Mouse (Mus musculus) left cerebral cortex, adult 8-10 months (tissue): Measurements from ENCODE around the gene Pigl. TPM values are rescaled to one million over a fixed set of nuclear protein-coding genes. Genes with fewer than 3 reads are reported as not detected.
"Not testable (repeated sequence)": the region's sequence is repeated elsewhere in the genome, so short reads cannot be mapped to it uniquely, and the experiment has no call there.

Experiments
- DNase-seq, 2 experiments: peaks; one replicate each; pipeline ENCODE4 v3.0.0; 2022; ENCODE audit warnings: low spot score in 2 of 2
- total RNA-seq, 4 experiments: library from RNA; stranded (reverse); gene quantifications; 2 replicates each; pipeline ENCODE4 v1.2.4; 2022

The Pigl gene
- 1 to 10 TPM; 4.7 to 6.6 (median 5.9) TPM for total RNA-seq

DNA sequence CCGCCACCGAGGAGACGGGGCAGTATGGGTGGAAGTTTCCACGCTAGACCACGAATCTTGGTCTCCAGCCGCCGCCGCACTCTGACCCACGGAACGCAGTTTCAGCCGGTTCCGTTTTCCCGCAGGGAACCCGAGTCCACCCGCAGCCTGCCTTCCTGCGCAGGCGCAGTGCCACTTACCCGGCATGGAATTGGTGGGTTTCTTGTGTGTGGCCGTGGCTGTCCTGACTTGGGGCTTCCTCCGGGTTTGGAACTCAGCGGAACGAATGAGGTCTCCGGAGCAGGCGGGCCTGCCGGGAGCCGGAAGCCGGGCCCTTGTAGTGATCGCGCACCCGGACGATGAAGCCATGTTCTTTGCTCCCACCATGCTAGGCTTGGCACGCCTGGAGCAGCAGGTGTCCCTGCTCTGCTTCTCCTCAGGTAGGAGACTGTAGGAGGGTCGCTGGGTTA is at the start of gene Pigl, which contains the start of gene Ncor1:
Pigl (plus strand) TSS at position 185 of the 449 bp plus-strand sequence.
Ncor1 (minus strand) TSS at position 266 of the 449 bp plus-strand sequence.
- DNase-seq = peak; percentile 80 to 81

DNA sequence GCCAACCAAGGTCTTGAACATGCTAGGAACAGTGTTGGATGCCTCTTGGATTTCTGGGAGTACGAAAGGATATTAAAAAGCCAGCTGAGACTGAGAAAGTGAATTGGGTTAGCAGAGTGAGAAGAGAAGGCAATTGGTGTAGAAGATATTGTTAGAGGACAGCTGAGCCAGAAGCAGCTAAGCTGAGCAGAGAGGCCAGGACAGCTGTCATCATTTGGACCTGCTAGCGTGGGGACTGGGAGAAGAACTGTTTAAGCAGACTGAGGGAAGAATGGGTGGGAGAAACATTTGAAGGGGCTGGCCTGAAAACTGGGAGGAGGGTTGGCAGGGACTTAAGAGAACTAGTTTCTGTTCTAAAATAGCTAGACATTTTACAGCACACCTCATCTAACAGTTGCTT is 49.4 kb upstream of the Pigl start:
- DNase-seq = no peak

DNA sequence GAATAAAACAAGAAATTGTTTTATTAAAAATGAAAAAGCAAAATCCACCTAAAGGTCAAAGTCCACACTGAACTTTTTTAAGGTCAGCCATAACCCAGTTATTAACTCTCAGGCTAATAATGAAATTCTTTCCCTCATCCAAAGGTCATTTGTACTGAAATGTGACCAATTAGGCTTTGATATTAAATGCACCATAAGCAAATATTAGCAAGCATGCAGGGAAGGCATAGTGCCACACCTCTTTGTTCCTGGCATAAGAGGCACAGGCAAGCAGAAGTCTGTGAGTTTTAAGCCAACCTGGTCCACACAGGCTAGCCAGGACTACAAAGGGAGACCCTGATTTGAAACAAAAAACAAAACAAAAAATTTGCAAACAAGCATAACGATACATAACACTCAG is 48.6 kb upstream of the Pigl start:
- no peak for DNase-seq

DNA sequence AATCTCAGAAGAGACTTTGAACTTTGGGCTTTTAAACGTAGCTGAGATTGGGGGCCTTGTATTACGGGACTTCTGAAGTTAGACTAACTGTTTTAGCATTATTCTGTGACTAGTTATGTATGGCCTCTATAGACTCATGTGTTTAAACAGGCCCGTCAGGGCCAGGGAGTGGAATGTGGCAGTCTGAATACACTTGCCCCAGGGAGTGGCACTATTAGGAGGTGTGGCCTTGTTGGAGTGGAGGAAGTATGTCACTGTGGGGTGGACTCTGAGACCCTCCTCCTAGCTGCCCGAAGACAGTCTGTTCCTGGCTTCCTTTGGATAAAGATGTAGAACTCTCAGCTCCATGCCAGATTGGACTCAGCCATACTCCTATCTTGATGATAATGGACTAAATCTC is 43.2 kb upstream of the Pigl start:
- DNase-seq = no peak

DNA sequence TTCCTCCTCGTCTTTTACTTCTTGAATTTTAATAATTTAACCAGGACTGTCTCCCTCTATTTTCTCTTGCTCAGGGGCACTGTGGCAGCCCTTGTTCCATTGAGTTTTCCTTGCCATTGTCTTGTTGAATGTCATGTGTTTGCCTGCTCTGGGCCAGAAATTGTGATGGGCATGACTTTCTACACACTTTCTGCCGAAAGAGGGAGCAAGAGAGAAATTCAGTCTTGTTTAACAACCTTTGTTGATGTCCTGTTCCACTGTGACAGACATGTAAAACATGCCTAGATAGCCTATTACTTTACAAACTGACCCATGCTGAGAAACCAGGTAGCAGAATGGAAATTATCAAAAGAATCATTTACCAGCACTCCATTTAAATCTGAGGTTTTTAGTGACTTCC is 33.7 kb upstream of the Pigl start:
- no peak for DNase-seq

DNA sequence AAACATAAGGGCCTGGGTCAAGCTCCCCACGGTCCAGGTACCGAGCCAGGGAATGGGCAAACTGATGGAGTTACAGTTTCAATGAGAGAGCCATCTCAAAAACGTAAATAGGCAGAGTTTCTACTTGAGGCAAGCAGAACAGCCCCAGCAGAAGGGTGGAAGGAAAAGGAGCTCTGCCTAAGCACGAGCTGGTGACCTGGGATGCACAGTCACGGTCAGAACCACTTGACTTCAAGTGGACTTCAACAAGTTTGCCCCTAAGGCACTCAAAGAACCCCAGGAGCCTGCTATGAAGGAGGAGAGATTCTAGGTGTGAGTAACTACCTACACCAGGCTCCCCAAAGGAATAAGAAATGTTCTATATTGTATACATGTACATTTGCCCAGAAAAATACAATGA is 32.0 kb upstream of the Pigl start:
- DNase-seq = no peak

DNA sequence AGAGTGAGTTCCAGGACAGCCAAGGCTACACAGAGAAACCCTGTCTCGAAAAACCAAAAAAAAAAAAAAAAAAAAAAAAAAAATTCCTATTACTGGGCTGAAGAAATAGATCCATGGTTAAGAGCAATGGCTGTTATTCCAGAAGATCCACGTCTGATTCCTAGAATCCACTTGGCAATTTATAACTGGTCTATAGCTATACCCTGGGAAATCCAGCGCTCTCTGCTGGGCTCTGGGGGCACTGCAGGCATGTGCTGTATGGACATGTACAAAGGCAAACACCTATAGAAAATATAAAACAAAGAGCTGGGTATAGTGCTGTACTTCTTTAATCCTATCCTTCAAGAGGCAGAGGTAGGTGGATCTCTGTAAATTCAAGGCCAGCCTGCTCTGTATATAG is 31.2 kb upstream of the Pigl start:
- no peak for DNase-seq

DNA sequence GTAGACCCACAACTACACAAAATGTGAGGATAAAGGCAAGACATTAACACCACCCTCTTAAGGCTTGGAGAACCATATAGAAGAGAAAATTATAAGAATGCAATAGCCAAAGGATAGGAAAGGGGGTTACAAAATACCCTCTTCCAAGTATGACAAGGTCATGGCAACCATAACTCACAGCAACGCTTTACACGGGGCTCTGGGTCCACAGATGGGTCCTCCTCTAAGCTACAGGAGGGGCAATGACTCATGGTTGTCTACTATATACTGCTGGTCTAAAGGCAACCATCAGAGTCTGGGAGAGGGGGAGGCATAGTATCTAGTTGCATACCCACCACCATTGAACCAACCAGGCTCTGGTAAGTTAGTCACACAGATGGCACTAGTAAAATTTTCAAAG is 26.0 kb upstream of the Pigl start:
- no peak for DNase-seq

DNA sequence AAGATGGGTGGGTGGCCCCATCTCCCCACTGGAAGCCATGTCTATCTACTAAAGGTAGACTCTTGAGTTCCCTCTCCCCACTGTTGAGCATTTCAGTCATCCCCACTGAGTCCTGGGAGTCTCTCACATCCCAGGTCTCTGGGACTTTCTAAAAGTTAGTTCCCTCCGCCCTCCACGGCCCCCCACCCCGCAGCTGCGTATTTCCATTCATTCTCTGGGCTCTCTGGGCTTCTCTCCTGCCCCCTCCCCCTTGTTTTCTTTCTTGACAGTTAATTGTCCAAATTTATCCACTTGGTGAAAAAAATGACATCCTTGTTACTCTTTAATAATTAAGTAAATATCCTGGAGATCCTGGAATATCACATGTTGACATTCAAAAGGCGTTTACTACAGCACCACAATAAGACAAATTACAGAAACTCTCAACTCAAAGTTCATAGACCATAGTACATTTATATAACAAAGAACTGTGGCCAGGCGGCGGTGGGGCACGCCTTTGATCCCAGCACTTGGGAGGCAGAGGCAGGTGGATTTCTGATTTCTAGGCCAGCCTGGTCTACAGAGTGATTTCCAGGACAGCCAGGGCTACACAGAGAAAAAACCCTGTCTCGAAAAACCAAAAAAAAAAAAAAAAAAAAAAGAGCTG is 17.5 kb upstream of the Pigl start:
- DNase-seq = no peak

DNA sequence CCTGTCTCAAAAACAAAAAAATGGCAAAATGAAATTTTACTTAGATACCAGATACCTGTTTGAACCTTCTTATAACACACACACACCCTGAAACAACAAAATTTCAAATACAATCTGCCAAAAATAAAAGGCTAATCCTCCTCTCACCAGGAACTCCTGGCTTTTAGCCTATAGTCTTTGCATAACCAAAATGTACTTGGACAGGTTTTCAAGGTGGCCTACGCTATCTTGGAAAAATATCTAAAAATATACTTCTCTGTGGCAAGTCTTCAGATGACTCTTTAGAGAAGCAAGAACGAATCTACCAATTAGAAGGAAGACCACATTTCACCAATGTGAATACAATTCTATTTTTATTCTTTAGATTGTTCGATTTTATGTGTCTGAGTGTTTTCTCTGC is 12.5 kb upstream of the Pigl start:
- no peak for DNase-seq

DNA sequence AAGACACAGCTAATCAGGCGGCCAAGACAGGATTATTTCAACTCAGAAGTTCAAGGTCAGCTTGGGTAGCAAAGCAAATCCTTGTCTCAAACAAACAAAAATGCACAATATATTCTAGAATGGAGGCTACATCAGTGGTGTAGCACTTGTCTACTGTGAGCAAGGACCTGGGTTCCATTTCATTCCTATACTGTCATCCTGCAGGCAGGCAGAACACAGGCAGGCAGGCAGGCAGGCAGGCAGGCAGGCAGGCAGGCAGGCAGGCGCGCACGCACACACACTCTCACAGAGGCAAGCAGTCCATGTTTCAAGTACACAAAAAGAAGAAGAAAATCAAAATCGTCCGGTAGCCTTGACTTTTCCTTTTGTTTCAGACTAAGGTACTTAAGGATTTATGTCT is 9.3 kb upstream of the Pigl start:
- no peak for DNase-seq

DNA sequence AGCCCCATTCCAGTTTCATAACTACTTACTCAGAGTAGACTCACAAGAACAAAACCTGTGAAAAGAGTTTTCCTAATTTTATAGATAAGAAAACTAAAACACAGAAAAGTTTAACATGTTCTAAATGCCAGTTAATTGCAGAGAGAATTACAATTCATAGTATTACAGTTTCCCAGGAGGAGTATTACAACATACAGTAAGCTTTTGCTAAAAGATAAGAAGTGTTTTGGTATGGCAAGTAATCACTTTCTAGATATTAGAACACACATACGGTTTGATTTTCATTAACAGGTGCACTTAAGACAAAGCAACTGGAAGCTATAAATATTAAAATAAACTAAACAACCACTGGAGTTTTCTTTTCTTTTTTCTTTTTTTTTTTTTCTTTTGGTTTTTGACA is 3.1 kb upstream of the Pigl start:
- DNase-seq = no peak

DNA sequence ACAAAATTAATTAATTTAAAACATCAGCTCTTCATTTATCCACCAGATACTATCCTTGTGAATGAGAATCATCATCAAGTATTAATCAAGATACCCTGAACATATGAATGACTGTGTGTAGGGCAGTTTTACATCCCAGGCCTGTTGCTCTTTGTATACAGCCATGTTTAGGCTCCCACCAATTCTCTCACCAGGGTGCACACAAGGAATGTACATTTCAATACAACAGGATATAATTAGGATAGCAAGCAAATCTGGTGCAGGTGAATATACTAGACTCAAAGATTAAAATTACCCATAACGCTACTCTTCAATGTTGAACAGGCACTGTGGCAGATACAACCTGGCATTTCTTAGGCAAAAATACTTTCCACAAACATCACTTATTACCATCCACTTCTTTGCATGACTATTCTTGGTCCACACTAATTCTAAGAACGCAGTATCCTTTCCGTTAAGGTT is 2.2 kb upstream of the Pigl start:
- DNase-seq = no peak

DNA sequence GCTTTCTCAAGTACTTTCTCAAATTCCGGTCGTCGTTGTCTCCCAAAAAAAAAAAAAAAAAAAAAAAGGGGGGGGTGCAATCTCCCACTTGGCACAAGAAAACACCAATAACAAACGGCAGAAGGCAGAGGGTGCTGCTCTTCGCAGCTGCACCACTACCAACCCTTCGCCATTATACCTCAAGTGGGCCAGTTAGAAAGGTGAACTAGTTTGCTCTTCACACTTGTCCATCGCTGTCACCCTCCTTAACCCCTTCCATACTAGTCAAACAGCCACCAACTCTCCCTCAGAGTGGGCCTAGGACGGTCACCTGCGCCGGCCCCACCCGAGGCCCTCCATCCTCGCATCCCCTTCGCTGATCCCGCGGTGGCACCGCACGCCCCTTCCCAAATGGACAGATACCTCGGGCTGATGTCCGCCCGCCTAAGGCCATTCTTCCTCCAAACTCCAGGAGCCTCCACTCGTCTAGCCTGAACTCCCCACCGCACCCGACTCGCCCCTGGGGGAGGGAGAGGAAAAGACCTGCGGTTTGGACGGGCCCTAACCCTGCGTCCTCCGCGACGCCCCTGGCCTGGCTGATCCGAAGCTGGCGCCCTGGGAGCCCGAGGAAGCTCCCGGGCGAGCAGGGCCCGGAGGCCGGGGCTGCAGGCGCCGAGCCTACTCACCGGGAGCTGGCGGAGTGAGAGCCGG is 1.6 kb upstream of the Pigl start:
- peak; percentile 14 to 31 for DNase-seq

DNA sequence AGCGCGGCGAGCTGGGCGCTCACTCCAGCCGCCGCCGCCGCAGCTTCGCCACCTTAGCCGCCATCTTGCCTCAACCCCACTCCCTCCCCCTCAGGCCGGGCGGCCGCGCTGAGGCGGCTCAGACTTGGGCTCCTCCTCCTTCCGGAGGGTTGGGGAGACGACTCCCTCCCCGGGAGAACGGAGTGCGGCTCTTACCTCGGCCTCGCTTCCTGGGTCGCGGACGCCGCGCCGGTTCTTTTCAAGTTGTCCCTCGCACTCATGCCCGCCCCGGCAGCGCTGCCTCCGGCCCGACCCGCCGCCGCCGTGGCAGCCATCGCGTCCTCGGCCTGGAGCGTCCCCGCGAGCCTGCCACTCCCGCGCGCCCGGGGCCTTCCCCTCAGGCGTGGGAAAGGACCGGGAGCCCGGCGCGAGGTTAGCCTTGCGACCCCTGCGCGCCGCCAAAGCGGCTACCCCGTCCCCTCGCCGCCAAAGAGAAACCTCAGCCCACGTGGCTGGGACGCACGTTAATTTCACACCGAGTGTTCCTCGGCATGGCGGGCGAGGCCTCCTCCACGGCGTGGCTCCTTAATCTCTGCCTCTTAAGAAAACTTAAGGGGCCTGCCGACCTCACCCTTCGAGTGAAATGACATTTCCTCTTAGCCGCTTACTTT is 894 bp upstream of the Pigl start:
- DNase-seq = peak; percentile 69 to 77

DNA sequence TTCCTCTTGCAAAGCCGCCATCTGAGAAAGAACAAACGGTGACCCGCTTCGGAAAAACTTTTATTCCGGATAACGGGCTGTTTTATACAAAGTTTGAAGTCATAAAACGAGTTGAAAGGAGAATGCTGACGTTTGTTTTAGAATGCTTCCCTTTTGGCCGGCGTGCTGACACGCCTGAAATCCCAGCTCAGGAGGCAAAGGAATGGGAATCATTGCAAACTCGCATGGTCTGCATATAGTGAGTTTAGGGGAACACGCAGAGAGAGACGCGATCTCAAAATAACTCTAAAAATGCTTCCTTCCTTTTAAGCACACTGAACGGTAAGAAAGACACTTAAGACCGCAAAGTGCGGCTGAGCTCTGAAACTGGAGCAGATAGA is 379 bp upstream of the Pigl start:
- DNase-seq = no peak

DNA sequence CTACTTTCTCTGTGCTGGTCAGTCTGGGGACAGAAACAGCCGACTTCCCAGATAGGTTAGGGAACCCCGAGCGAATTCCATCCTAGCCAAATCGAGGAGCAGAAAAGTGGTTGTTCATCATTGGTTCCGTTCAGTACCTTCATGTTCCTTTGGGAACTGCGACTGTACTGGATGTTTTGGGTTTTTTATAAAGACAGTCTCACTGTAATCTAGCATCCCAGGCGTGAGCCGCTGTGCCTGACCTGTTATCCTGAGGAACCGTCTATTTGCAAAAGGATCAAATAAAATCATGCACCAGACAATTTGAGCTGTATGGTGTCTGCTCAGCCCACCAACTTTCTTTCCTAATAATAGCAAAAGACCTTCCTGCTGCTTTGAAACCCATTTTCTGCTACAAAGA is 520 bp downstream of the Pigl start:
- no peak for DNase-seq

DNA sequence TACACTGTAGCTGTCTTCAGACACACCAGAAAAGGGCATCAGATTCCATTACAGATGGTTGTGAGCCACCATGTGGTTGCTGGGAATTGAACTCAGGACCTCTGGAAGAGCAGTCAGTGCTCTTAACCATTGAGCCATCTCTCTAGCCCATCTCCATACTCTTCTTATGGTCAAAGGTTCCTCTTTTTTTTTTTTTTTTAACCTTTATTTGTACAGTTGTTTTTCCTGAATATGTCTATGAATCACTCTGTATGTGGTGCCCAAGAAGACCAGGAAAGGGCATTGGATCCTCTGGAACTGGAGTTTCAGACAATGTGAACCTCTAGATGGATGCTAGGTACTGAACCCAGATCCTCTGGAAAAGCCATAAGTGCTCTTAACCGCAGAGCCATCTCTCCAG is 4.3 kb downstream of the Pigl start:
- not testable (repeated sequence) for DNase-seq

DNA sequence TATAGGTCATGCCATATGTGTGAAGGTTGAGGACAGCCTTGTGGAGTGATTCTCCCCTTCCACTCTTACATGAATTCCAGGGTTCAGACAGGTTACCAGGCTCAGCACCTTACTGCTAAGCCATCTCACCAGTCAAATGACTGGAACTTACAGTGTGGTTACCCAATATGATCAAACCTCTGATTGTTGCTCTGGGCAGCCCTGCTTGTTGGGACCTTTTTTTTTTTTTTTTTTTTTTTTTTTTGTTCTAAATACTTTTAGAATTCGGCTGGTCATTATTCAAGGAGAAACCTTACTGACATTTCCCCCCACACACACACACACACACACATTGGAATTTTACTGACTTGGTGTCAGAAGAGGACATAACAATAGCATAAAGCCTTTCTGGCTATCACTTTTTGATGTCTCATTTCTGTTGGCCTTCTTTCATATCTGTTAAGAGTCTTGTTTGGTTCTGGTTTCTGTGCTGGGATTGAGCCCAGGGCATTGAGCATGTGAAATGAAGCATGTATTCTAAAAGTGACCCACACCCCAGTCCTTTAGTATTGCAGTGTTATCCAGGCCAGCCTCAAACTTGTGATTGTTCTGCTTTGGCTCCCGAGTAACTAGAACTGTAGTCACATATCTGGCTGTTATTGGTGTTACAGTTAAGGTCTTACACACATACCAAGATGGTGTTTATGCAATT is 5.1 kb downstream of the Pigl start:
- DNase-seq = no peak

DNA sequence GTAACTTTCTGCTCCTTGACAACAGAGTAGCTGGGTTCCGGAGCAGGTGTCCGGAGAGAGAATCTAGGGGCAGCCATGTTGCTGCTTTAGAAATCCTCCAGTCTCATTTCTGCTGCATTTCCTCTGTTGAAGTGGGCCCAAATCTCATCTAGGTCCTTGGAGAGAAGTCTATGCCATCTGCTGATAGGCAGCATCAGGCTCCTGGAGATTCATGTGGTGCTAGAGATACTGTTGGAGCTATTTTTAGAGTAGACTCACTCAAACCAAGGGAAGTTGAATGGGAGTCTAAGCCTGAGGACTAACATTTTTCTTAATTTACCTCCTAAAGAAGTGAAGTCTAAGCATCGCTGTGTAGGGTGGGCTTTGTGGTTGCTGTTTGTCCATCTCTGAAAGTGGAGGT is 6.4 kb downstream of the Pigl start:
- DNase-seq = no peak

DNA sequence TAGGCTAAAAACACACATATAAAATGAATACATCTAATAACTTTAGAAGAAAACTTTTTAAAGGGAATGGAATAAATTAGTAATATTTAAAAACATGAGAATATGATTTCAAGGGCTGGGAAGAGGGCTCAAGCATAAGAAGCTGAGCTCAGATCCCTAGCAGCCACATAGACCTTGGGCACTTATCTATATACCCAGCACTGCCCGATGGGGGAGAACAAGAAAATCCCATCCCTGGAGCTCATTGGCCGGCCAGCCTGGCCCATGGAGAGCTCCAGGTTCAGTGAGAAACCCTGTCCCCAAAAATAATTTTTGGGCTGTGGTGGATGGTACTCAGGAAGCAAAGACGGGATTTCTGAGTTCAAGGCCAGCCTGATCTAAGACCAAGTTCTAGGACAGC is 7.6 kb downstream of the Pigl start:
- no peak for DNase-seq

DNA sequence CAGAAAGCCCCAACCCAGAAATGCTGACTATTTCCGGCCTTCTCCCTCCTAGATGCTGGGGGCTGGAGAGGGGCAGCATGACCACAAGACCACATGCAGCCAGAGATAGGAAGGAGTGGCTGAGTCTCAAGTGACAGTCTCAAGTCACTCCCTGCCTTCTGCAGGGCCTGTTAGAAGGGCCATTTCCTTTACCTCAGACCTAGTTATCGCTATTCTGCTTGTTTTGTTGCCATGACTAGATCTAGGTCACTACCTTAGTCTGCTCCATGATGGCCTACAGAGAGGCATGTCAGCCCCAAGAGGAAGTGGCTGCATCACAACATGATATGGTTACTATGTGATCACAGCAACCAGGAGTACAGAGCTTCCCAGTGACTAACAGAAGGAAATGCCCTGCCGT is 8.3 kb downstream of the Pigl start:
- DNase-seq = no peak
